Mouse (Mus musculus) megakaryocyte, embryonic 14.5 days (primary cell): ENCODE measurements around the gene Ifrd1.
A peak's percentile ranks its signal among the peaks of the same experiment; 100 is the strongest.

Experiments
- FLI1 ChIP-seq: IDR thresholded peaks from 2 replicates; pipeline ENCODE4 v1.6.1; 2012; ENCODE audit warnings: low read length, inconsistent platforms, mixed read lengths
- GATA1 ChIP-seq: IDR thresholded peaks from 3 replicates; pipeline ENCODE4 v1.6.1; 2012; ENCODE audit warnings: mixed read lengths, low read length, inconsistent platforms, borderline replicate concordance

- TF ChIP-seq FLI1 (no peak), GATA1 (peak; percentile 56; the same call in 1 of the 3 replicates)
These were observed 62.8 kb downstream of the Ifrd1 start for GRCm38 (mm10) chr12:40185474-40185873.
